In genomic region chr10:79768400-79768799, GRCm38 (mm10) we compare ENCODE assay signal across 7 mouse cellular contexts. TPM values are rescaled to one million over a fixed set of nuclear protein-coding genes. Genes with fewer than 3 reads are reported as not detected.
A peak's percentile ranks its signal among the peaks of the same experiment; 100 is the strongest.
DNase-seq lines count a peak whose midpoint lies in the region; ATAC-seq lines count a peak whose summit lies in the region.

No protein-coding gene starts in this region.

- peak overlapping the region; percentile 86 for H3K4me2 ChIP-seq in hindbrain, embryonic 15.5 days
- H3K4me2 ChIP-seq in midbrain, embryonic 14.5 days (ENCODE audit: low read length), result peak overlapping the region; percentile 97

- H3K9me3 ChIP-seq in hindbrain, embryonic 15.5 days, result no peaks in the 10 kb centered on the region
- no peaks in the 10 kb centered on the region for H3K9me3 ChIP-seq in midbrain, embryonic 14.5 days (ENCODE audit: control insufficient read depth, low read length)

- intact Hi-C loops in left cerebral cortex, postnatal 4 days (cut with DNase I), result no loop called here

- no peak overlapping the region for H3K9ac ChIP-seq in hindbrain, embryonic 15.5 days
- no peak overlapping the region for H3K9ac ChIP-seq in midbrain, embryonic 14.5 days (replicated peaks; ENCODE audit: low read length)

- DNase-seq in MN1 (ENCODE audit: low spot score), result peak; percentile 83
- peak; percentile 85 for DNase-seq in brain, adult 2 months (ENCODE audit: low read depth, low spot score)
- peak; percentile 22 for DNase-seq in fibroblast of lung, adult 2 months (ENCODE audit: low read depth)
- peak; percentile 85 for DNase-seq in left cerebral cortex, postnatal 4 days
- DNase-seq in midbrain, embryonic 14.5 days, result peak; percentile 87
- DNase-seq in spleen, adult 12 weeks (ENCODE audit: low spot score), result peak; percentile 63

- H3K4me1 ChIP-seq in hindbrain, embryonic 15.5 days (replicated peaks), result peaks cover 39% of the 10 kb centered on the region
- H3K4me1 ChIP-seq in midbrain, embryonic 14.5 days (ENCODE audit: control insufficient read depth, insufficient read depth, low read length), result peaks cover 24% of the 10 kb centered on the region

- WGBS in hindbrain, embryonic 15.5 days, result 2% methylated on average over 5 of the region's 5 CpGs
- whole genome bisulfite sequencing in midbrain, embryonic 14.5 days, result 3% methylated on average over 5 of the region's 5 CpGs

- H3K36me3 ChIP-seq in hindbrain, embryonic 15.5 days, result no peaks in the 10 kb centered on the region
- H3K36me3 ChIP-seq in midbrain, embryonic 14.5 days (ENCODE audit: control insufficient read depth, insufficient read depth, low read length), result no peaks in the 10 kb centered on the region

- H3K4me3 ChIP-seq in hindbrain, embryonic 15.5 days, result 0 out of 2 replicates have a peak overlapping the region, but pooled peaks have one; percentile 70
- 0 out of 2 replicates have a peak overlapping the region, but pooled peaks have one; percentile 1 for H3K4me3 ChIP-seq in midbrain, embryonic 14.5 days (replicated peaks; ENCODE audit: low read depth, low read length)

- peak overlapping the region; percentile 87; the same call in 1 of the 2 replicates for H3K27ac ChIP-seq in hindbrain, embryonic 15.5 days (replicated peaks)
- H3K27ac ChIP-seq in midbrain, embryonic 14.5 days (replicated peaks; ENCODE audit: low read depth, low read length), result no peak overlapping the region

- no peaks in the 10 kb centered on the region for H3K27me3 ChIP-seq in hindbrain, embryonic 15.5 days
- no peaks in the 10 kb centered on the region for H3K27me3 ChIP-seq in midbrain, embryonic 14.5 days (ENCODE audit: control insufficient read depth, insufficient read depth, low read length)

- ATAC-seq in hindbrain, embryonic 15.5 days (ENCODE audit: low FRiP score, low read depth), result no peak
- ATAC-seq in midbrain, embryonic 14.5 days (ENCODE audit: low FRiP score, low TSS enrichment), result no peak

RNA-seq across cellular contexts. Expression of gene Rnf126, which starts 1.6 kb away (rescaled TPM):
- polyA plus RNA-seq in hindbrain, embryonic 15.5 days (2015; fragmentation: Nextera tagmentation; extraction: Ambion mirVana), result 103 and 125 TPM in 2 replicates
- 10 to 100 TPM; 85.0 to 95.3 TPM for total RNA-seq in left cerebral cortex, postnatal 4 days (2021)
- 92.8 and 94.6 TPM in 2 replicates for polyA plus RNA-seq in midbrain, embryonic 14.5 days (2014; fragmentation: Nextera tagmentation; extraction: Ambion mirVana)

RNA-seq across cellular contexts. Expression of gene Fstl3, which starts 8.7 kb away (rescaled TPM):
- 2.3 and 2.5 TPM in 2 replicates for polyA plus RNA-seq in hindbrain, embryonic 15.5 days (2015; fragmentation: Nextera tagmentation; extraction: Ambion mirVana)
- total RNA-seq in left cerebral cortex, postnatal 4 days (2021), result 1 to 10 TPM; 2.5 to 3.2 TPM
- 0.80 and 1.5 TPM in 2 replicates for polyA plus RNA-seq in midbrain, embryonic 14.5 days (2014; fragmentation: Nextera tagmentation; extraction: Ambion mirVana)

RNA-seq across cellular contexts. Expression of gene Fgf22, which starts 13.5 kb away (rescaled TPM):
- polyA plus RNA-seq in hindbrain, embryonic 15.5 days (2015; fragmentation: Nextera tagmentation; extraction: Ambion mirVana), result 2.2 and 2.4 TPM in 2 replicates
- total RNA-seq in left cerebral cortex, postnatal 4 days (2021), result 1 to 10 TPM; 1.3 to 1.7 TPM
- polyA plus RNA-seq in midbrain, embryonic 14.5 days (2014; fragmentation: Nextera tagmentation; extraction: Ambion mirVana), result 0.87 and 1.0 TPM in 2 replicates

RNA-seq across cellular contexts. Expression of gene Polrmt, which starts 22.0 kb away (rescaled TPM):
- 37.0 and 43.0 TPM in 2 replicates for polyA plus RNA-seq in hindbrain, embryonic 15.5 days (2015; fragmentation: Nextera tagmentation; extraction: Ambion mirVana)
- total RNA-seq in left cerebral cortex, postnatal 4 days (2021), result 10 to 100 TPM; 44.8 to 51.8 TPM
- 35.9 and 39.8 TPM in 2 replicates for polyA plus RNA-seq in midbrain, embryonic 14.5 days (2014; fragmentation: Nextera tagmentation; extraction: Ambion mirVana)

RNA-seq across cellular contexts. Expression of gene Prss57, which starts 22.4 kb away (rescaled TPM):
- polyA plus RNA-seq in hindbrain, embryonic 15.5 days (2015; fragmentation: Nextera tagmentation; extraction: Ambion mirVana), result 0.27 and 0.28 TPM in 2 replicates
- under 1 TPM in 1 of 2 experiments, not detected in 1; 0.52 TPM for total RNA-seq in left cerebral cortex, postnatal 4 days (2021)
- polyA plus RNA-seq in midbrain, embryonic 14.5 days (2014; fragmentation: Nextera tagmentation; extraction: Ambion mirVana), result 0.30 TPM in 1 of 2 replicates, not detected in the other

Comparison
In these comparisons a context has a peak if more than half of its experiments do, and no peak if none do; other contexts are left out.
1. DNase-seq: peak in every context shown above with its lines; median percentile 87 in midbrain, embryonic 14.5 days; 85 in brain, adult 2 months; 85 in left cerebral cortex, postnatal 4 days; 83 in MN1; 63 in spleen, adult 12 weeks; 22 in fibroblast of lung, adult 2 months.